Mouse (Mus musculus) kidney, embryonic 15.5 days (tissue): ENCODE measurements at regions not wholly inside any gene's neighbourhood (a gene's known extent, or its start where the extent isn't known, plus 50 kb on each side); places are given as distances from the start of the nearest gene placed in this dataset.

Source experiments
- ATAC-seq: fragments of 200-750 bp; cut with Nextera tagmentation; replicated peaks from 2 replicates; pipeline ENCODE4 v1.8.0; 2017; ENCODE audit warnings: moderate TSS enrichment; ENCODE audit not compliant: low FRiP score
- H3K27ac ChIP-seq: fragments of 300-500 bp; sonication (generic); 2 replicates; pipeline ENCODE4 v1.5.1; 2015; ENCODE audit warnings: mild to moderate bottlenecking, inconsistent platforms
- H3K27me3 ChIP-seq: fragments of 300-500 bp; sonication (generic); 2 replicates; pipeline ENCODE4 v1.6.1; 2015; ENCODE audit warnings: inconsistent platforms
- H3K36me3 ChIP-seq: fragments of 300-500 bp; sonication (generic); 2 replicates; pipeline ENCODE4 v1.6.1; 2015; ENCODE audit warnings: inconsistent platforms
- H3K4me1 ChIP-seq: fragments of 300-500 bp; sonication (generic); 2 replicates; pipeline ENCODE4 v1.6.1; 2015; ENCODE audit warnings: inconsistent platforms
- H3K4me2 ChIP-seq: fragments of 300-500 bp; sonication (generic); 2 replicates; pipeline ENCODE4 v1.6.1; 2015; ENCODE audit warnings: moderate library complexity, mild to moderate bottlenecking, inconsistent platforms
- H3K4me3 ChIP-seq: fragments of 300-500 bp; sonication (generic); replicated peaks from 2 replicates; pipeline ENCODE4 v1.5.1; 2015; ENCODE audit warnings: mild to moderate bottlenecking, inconsistent platforms
- H3K9ac ChIP-seq: fragments of 300-500 bp; sonication (generic); 2 replicates; pipeline ENCODE4 v1.6.1; 2015; ENCODE audit warnings: mild to moderate bottlenecking, inconsistent platforms
- H3K9me3 ChIP-seq: fragments of 300-500 bp; sonication (generic); replicated peaks from 2 replicates; pipeline ENCODE4 v1.6.1; 2016; ENCODE audit warnings: inconsistent platforms
- WGBS: fragments of 180-500 bp; shearing (Covaris S2); methylation state at CpG from one replicate; pipeline ENCODE4 v1.1.7; 2015; ENCODE audit warnings: mixed read lengths; 5-methylcytosine and 5-hydroxymethylcytosine counted together

DNA sequence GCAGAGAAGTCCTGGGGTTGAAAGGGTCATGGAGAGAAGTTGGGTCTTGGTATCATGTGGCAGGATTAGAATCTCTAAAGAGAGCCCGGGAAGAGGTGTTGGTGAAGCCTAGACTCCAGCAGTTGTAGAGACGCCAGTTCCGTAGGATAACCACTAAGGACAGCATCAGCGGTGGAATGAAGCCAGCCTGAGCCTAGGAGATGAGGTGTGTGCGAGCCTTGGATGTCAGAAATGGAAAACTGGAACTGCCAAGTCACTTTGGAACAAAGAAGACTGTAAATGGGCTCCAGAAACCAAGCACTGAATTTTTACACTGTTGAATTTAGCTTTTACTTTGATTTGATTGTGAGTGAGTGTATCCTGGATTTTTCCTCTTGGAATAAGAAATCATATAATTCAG lies 92.3 kb upstream of the Alg10b start:
- no peaks in the 10 kb centered on the region for H3K4me1 ChIP-seq
- no peak overlapping the region for H3K27ac ChIP-seq
- ATAC-seq, result no peak
- H3K9me3 ChIP-seq, result no peaks in the 10 kb centered on the region
- H3K9ac ChIP-seq, result no peak overlapping the region
- no peak overlapping the region for H3K4me2 ChIP-seq
- H3K36me3 ChIP-seq, result no peaks in the 10 kb centered on the region
- no peaks in the 10 kb centered on the region for H3K27me3 ChIP-seq
- H3K4me3 ChIP-seq, result no peak overlapping the region
- WGBS, result 84% methylated on average over 5 of the region's 5 CpGs

DNA sequence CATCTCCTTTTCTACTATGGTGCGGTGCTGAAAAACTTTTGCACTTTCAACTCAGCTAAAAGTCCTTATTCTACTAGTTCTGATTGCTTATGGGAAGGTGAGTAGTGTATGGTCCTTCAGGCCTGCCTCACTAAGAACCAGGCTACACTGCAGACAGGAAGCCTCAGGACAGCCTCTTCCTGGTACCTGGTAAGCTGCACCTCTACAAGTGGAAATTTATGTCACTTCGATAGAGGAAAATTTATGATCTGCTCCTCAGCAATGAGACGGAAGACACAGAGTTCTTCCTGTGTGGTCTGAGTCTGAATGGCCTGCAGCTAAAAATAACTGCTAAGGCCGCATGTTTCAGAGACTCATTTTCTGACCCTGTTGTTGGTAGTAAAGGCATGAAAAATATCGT lies 83.1 kb upstream of the Alg10b start:
- H3K36me3 ChIP-seq, result no peaks in the 10 kb centered on the region
- no peaks in the 10 kb centered on the region for H3K9me3 ChIP-seq
- H3K9ac ChIP-seq, result no peak overlapping the region
- no peak overlapping the region for H3K4me3 ChIP-seq
- H3K4me1 ChIP-seq, result no peaks in the 10 kb centered on the region
- no peak overlapping the region for H3K27ac ChIP-seq
- no peak for ATAC-seq
- no peak overlapping the region for H3K4me2 ChIP-seq
- 43% methylated on average over 5 of the region's 5 CpGs for WGBS
- H3K27me3 ChIP-seq, result no peaks in the 10 kb centered on the region

DNA sequence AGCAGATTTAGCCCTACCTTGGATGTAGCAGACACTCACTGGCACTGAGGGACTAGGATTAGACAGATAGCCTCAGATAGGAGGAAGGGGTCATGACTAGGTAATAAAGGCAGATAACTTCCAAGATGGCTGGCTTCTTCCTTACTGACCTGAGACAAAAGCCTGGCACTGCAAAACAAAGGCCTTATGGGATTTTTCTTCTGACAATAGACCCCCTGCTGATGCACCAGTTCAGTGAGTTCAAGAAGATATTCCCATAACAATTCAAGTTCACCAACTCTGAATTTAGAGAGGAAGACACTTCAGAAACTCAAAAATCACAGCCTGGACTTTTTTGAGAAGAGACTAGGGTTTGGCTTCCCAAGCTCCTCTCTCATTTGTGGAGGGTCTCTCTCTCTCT lies 75.4 kb upstream of the Alg10b start:
- Histone ChIP-seq H3K4me2 (no peak overlapping the region), H3K9ac (no peak overlapping the region), H3K9me3 (no peaks in the 10 kb centered on the region), H3K27ac (no peak overlapping the region), H3K36me3 (no peaks in the 10 kb centered on the region), H3K4me3 (no peak overlapping the region), H3K4me1 (no peaks in the 10 kb centered on the region), H3K27me3 (no peaks in the 10 kb centered on the region)
- no peak for ATAC-seq

- no peaks in the 10 kb centered on the region for H3K9me3 ChIP-seq
- no peaks in the 10 kb centered on the region for H3K4me1 ChIP-seq
- H3K9ac ChIP-seq, result no peak overlapping the region
- no peak for ATAC-seq
- H3K27me3 ChIP-seq, result no peaks in the 10 kb centered on the region
- no peak overlapping the region for H3K27ac ChIP-seq
- 84% methylated on average over 10 of the region's 10 CpGs for WGBS
- H3K4me2 ChIP-seq, result no peak overlapping the region
- H3K4me3 ChIP-seq, result no peak overlapping the region
- no peaks in the 10 kb centered on the region for H3K36me3 ChIP-seq
Measured at GRCm38 (mm10) chr15:90153821-90154560, 70.1 kb upstream of the Alg10b start.
